Mouse (Mus musculus) limb, embryonic 11.5 days (tissue): ENCODE results near the gene Psmb2. TPM values are rescaled to one million over a fixed set of nuclear protein-coding genes. Genes with fewer than 3 reads are reported as not detected.

Experiments
- ATAC-seq: fragments of 200-750 bp; cut with Nextera tagmentation; 2 replicates; pipeline ENCODE4 v1.8.0; 2017; ENCODE audit warnings: low read depth; ENCODE audit not compliant: insufficient number of reproducible peaks, low FRiP score, low TSS enrichment
- DNase-seq: peaks from one replicate; pipeline ENCODE4 v3.0.0-alpha.2; 2015; ENCODE audit warnings: low spot score
- H3K27ac ChIP-seq: fragments of 300-500 bp; sonication (generic); replicated peaks from 2 replicates; pipeline ENCODE4 v1.5.1; 2014; ENCODE audit warnings: low read depth, mild to moderate bottlenecking, low read length
- H3K27me3 ChIP-seq: fragments of 300-500 bp; sonication (generic); 2 replicates; pipeline ENCODE4 v1.6.1; 2014; ENCODE audit warnings: mild to moderate bottlenecking, low read length, mixed read lengths; ENCODE audit not compliant: control insufficient read depth, insufficient read depth
- H3K36me3 ChIP-seq: fragments of 300-500 bp; sonication (generic); 2 replicates; pipeline ENCODE4 v1.6.1; 2014; ENCODE audit warnings: mild to moderate bottlenecking, low read length, moderate library complexity, mixed read lengths; ENCODE audit not compliant: control insufficient read depth, insufficient read depth
- H3K4me1 ChIP-seq: fragments of 300-500 bp; sonication (generic); 2 replicates; pipeline ENCODE4 v1.6.1; 2014; ENCODE audit warnings: low read length, mixed read lengths; ENCODE audit not compliant: control insufficient read depth, insufficient read depth
- H3K4me2 ChIP-seq: fragments of 300-500 bp; sonication (generic); 2 replicates; pipeline ENCODE4 v1.6.1; 2014; ENCODE audit warnings: low read depth, mild to moderate bottlenecking, moderate library complexity; ENCODE audit not compliant: severe bottlenecking
- H3K4me3 ChIP-seq: fragments of 300-500 bp; sonication (generic); 2 replicates; pipeline ENCODE4 v1.5.1; 2014; ENCODE audit warnings: low read depth, low read length
- H3K9ac ChIP-seq: fragments of 300-500 bp; sonication (generic); 2 replicates; pipeline ENCODE4 v1.6.1; 2014; ENCODE audit warnings: mild to moderate bottlenecking, low read length
- H3K9me3 ChIP-seq: fragments of 300-500 bp; sonication (generic); 2 replicates; pipeline ENCODE4 v1.6.1; 2016; ENCODE audit warnings: low read length; ENCODE audit not compliant: control insufficient read depth
- WGBS: fragments of 180-500 bp; shearing (Covaris S2); extraction: QIAGEN DNeasy Blood & Tissue Kit; methylation state at CpG from one replicate; pipeline ENCODE4 v1.1.7; 2014; 5-methylcytosine and 5-hydroxymethylcytosine counted together
- polyA plus RNA-seq: library from polyadenylated mRNA; unstranded; fragments of >200 nt; fragmentation: Nextera tagmentation; extraction: Ambion mirVana; gene quantifications from 2 replicates; pipeline ENCODE4 v1.2.1, GENCODE M21; 2014

The Psmb2 gene
- polyA plus RNA-seq, 1 experiment from 2014 or later, result 572 TPM

GRCm38 (mm10) chr4:126752024-126752607 lies 74.7 kb downstream of the Psmb2 start:
- no peak for DNase-seq
- no peak for ATAC-seq
- peaks cover 15% of the 10 kb centered on the region for H3K4me1 ChIP-seq
- H3K9me3 ChIP-seq, result no peaks in the 10 kb centered on the region
- WGBS, result 10% methylated on average over 13 of the region's 13 CpGs
- H3K27me3 ChIP-seq, result no peaks in the 10 kb centered on the region
- H3K4me2 ChIP-seq, result peak overlapping the region; percentile 88
- H3K4me3 ChIP-seq, result peak overlapping the region; percentile 84
- peak overlapping the region; percentile 47 for H3K9ac ChIP-seq
- H3K27ac ChIP-seq, result no peak overlapping the region
- peaks cover 7% of the 10 kb centered on the region; the same call in 1 of the 2 replicates for H3K36me3 ChIP-seq

- Histone ChIP-seq H3K4me3 (peak overlapping the region; percentile 84), H3K36me3 (peaks cover 7% of the 10 kb centered on the region; the same call in 1 of the 2 replicates), H3K27me3 (no peaks in the 10 kb centered on the region), H3K4me1 (peaks cover 15% of the 10 kb centered on the region), H3K9ac (peak overlapping the region; percentile 47), H3K9me3 (no peaks in the 10 kb centered on the region), H3K4me2 (peak overlapping the region; percentile 88), H3K27ac (no peak overlapping the region)
- 0% methylated on average over 23 of the region's 23 CpGs for WGBS
- DNase-seq, result peak; percentile 64
- ATAC-seq, result 0 out of 2 replicates have a peak, but pooled peaks have one; percentile 0
Observed at GRCm38 (mm10) chr4:126752608-126753141, 75.2 kb downstream of the Psmb2 start.

GRCm38 (mm10) chr4:126753268-126754230 lies 76.1 kb downstream of the Psmb2 start, which contains the start of the genes Ncdn and AU040320:
Ncdn (minus strand) TSS chr4:126753438.
AU040320 (plus strand) TSS chr4:126753544.
- H3K9me3 ChIP-seq, result no peaks in the 10 kb centered on the region
- peak within 1 kb of the TSS; percentile 84 for H3K4me3 ChIP-seq
- H3K4me1 ChIP-seq, result peaks cover 15% of the 10 kb centered on the region
- H3K27ac ChIP-seq, result peak within 1 kb of the TSS; percentile 85
- peak; percentile 98 for ATAC-seq
- WGBS, result under 1% methylated on average over 68 of the region's 71 CpGs
- peak; percentile 97 for DNase-seq
- H3K9ac ChIP-seq, result peak within 1 kb of the TSS; percentile 81
- H3K36me3 ChIP-seq, result peaks cover 4% of the 10 kb centered on the region; the same call in 1 of the 2 replicates
- no peaks in the 10 kb centered on the region for H3K27me3 ChIP-seq
- peak within 1 kb of the TSS; percentile 88 for H3K4me2 ChIP-seq

- Histone ChIP-seq H3K4me1 (peaks cover 15% of the 10 kb centered on the region), H3K4me2 (peak overlapping the region; percentile 57), H3K36me3 (peaks cover 3% of the 10 kb centered on the region; the same call in 1 of the 2 replicates), H3K9me3 (no peaks in the 10 kb centered on the region), H3K27me3 (no peaks in the 10 kb centered on the region), H3K27ac (no peak overlapping the region), H3K4me3 (peak overlapping the region; percentile 84), H3K9ac (peak overlapping the region; percentile 81)
- WGBS, result 3% methylated on average over 12 of the region's 12 CpGs
- no peak for DNase-seq
- no peak for ATAC-seq
Observed at GRCm38 (mm10) chr4:126754231-126754611, 76.8 kb downstream of the Psmb2 start.

GRCm38 (mm10) chr4:126754736-126755374 lies 77.4 kb downstream of the Psmb2 start:
- Histone ChIP-seq H3K36me3 (peaks cover 3% of the 10 kb centered on the region; the same call in 1 of the 2 replicates), H3K4me3 (peak overlapping the region; percentile 84; the same call in 1 of the 2 replicates), H3K4me1 (peaks cover 15% of the 10 kb centered on the region), H3K27ac (no peak overlapping the region), H3K9ac (no peak overlapping the region), H3K9me3 (no peaks in the 10 kb centered on the region), H3K27me3 (no peaks in the 10 kb centered on the region), H3K4me2 (peak overlapping the region; percentile 57; the same call in 1 of the 2 replicates)
- DNase-seq (no peak), ATAC-seq (no peak)
- 63% methylated on average over 12 of the region's 12 CpGs for WGBS

- no peak for ATAC-seq
- H3K27me3 ChIP-seq, result no peaks in the 10 kb centered on the region
- H3K4me1 ChIP-seq, result peaks cover 11% of the 10 kb centered on the region
- no peaks in the 10 kb centered on the region for H3K9me3 ChIP-seq
- DNase-seq, result no peak
- H3K4me2 ChIP-seq, result no peak overlapping the region
- H3K27ac ChIP-seq, result no peak overlapping the region
- no peaks in the 10 kb centered on the region for H3K36me3 ChIP-seq
- WGBS, result 91% methylated on average over 4 of the region's 4 CpGs
- H3K9ac ChIP-seq, result no peak overlapping the region
- no peak overlapping the region for H3K4me3 ChIP-seq
Observed at GRCm38 (mm10) chr4:126756766-126757165, 79.3 kb downstream of the Psmb2 start.

- ATAC-seq, result no peak
- 85% methylated on average over 5 of the region's 5 CpGs for WGBS
- no peak overlapping the region for H3K4me2 ChIP-seq
- no peak overlapping the region for H3K4me3 ChIP-seq
- DNase-seq, result no peak
- H3K36me3 ChIP-seq, result no peaks in the 10 kb centered on the region
- H3K27ac ChIP-seq, result no peak overlapping the region
- H3K9me3 ChIP-seq, result no peaks in the 10 kb centered on the region
- H3K4me1 ChIP-seq, result 0 out of 2 replicates have a peak, but pooled peaks cover 3% of the 10 kb centered on the region
- no peak overlapping the region for H3K9ac ChIP-seq
- H3K27me3 ChIP-seq, result no peaks in the 10 kb centered on the region
Observed at GRCm38 (mm10) chr4:126758299-126758698, 80.9 kb downstream of the Psmb2 start.
